Mouse (Mus musculus): ENCODE data around the gene Thbs2.
"Not testable (repeated sequence)": the region's sequence is repeated elsewhere in the genome, so short reads cannot be mapped to it uniquely, and the experiment has no call there.

The Thbs2 gene

DNA sequence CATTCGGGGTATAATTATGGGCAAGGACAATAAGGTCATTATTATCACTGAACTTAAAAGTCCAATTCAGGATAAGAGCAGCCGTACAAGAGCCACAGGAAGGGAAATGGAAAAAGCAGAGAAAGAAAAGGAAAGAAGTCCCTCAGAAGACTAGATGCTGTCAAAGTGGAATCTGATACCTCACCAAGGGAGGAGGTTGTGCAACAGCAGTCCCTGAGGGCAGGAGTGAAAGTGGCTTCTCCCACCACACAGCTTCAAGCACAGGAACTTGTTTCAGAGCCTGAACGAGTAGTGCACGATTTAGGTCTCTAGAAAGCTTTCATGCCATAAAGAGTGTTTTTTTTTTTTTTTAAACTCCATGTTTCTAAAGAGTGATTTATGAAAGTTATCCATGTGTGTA, 65.1 kb downstream of the Thbs2 start:
- no peak for DNase-seq (ENCODE audit: low spot score)

DNA sequence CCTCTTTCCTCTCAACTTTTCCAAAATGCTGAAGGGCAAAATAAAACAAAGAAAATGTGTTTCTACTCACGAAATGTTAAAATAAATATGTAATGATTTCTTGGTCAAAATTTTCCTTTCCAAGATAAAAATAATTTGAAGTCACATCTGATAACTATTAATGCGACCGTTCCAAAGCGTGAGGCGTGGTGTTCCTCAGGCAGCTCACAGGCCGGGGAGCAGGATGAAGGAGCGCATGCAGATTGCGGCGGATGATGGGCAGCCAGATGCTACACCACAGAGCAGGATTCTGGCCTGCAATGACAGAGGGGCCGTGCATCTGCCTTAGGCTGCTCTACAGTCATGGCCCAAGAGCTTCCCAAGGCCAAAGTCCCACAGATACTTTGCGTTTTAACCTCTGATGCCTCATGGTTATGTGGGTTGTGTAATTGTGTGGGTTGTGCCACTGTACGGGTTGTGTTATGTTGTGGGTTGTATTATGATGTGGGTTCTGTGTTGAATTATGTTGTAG, 66.2 kb downstream of the Thbs2 start:
- DNase-seq (ENCODE audit: low spot score): no peak

DNA sequence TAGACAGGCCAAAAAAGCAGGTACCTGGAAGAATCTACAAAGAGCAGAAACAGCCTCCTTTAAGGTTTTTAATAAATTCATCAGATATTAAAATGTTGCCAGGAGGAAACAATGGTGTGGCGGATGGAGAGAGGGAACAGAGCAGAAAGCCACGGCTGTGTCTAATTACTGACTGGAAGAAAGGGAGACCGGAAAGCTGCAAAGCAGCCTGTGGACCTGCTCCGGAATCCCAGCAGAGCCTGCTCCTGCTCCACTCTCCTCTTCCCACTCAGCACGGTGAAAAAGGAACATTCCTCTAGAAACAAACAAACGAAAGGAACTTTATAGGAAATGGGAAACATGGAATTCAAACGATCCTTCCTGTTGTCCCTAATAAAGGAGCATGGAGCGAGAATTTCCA, 69.6 kb downstream of the Thbs2 start:
- DNase-seq (ENCODE audit: low spot score): no peak

- not testable (repeated sequence) for DNase-seq (ENCODE audit: low spot score)
These were observed 73.0 kb downstream of the Thbs2 start for GRCm38 (mm10) chr17:14621006-14621405.

DNA sequence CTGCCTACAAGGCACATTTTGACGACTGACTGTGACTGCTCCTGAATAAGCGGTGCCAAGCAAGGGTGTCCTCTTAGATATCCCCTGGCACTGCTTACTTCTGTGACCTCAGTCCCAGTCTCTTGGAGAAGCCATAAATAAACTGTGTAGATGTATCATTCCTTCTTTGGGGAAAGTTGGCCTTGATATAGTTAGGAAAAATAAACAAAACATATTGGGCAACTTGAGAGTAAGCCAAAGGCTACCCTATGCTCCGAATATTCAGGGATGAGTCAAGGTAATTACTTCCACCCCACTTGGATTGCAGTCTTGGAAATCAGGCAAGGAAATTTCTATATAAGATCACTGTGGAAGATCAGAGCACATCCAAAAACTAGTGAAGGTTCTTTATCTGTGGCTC, 74.0 kb downstream of the Thbs2 start:
- DNase-seq (ENCODE audit: low spot score): no peak

DNA sequence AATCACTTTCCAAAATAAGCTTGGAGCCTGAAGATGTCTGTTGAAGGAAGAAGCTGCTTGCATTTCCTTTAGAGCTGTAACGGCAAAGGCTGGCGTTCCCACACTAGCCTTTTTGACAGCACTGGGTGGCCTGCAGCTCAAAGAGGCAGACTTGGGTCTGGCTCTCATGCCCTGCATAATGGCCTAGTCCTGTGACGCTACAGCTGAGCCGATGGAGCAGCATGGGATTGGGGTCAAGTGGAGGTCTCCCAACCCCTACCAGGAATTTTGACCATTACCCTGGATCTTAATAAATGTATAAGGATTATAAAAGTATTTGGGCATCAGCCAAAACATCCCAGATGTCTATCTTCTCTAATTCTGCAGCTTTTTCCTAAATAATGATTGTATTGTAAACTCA, 75.0 kb downstream of the Thbs2 start:
- DNase-seq (ENCODE audit: low spot score): no peak

Measured in yolk sac, embryonic 10.5 days (tissue).